Mouse (Mus musculus): Measurements from ENCODE around the gene Nupl1.

Nupl1 gene

DNA sequence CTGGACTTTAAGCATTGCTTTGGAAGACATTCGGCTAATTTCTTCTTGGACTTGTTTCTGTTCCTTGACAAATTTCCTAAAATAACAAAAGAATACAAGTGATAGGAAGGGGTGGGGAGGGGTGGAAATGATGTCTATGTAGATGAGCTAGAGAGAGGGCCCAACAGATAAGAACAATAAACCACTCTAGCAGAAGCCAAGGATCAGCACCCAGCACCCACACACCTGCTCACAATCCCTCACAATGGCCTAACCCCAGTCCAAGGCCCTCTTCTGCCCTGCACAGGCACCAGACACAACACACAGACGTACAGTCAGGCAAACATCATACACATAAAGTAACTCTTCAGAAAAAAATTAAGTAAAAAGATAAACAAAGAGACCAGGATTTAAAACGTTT is 12.7 kb downstream of the Nupl1 start:
- no peak for DNase-seq (ENCODE audit: low read depth, low spot score)

DNA sequence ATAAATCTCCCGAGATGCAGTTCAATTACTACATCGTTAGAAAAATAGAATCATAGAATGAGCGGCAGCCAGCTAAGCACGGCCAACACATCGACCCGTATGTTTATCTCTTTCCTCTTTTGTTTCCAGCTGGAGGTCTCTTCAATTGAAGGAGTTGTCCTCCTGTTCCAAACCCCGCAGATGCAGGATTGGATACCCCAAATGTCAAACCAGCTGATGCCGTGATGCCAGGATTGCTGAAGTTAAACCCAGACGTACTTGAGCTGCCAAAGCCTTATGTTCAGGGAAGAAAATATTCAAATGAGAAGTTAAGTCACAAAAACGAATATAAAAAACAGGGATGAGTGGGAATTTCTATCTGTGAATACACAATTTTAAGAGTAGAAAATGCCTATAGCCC is 31.3 kb downstream of the Nupl1 start:
- DNase-seq (ENCODE audit: low read depth, low spot score) = no peak

DNA sequence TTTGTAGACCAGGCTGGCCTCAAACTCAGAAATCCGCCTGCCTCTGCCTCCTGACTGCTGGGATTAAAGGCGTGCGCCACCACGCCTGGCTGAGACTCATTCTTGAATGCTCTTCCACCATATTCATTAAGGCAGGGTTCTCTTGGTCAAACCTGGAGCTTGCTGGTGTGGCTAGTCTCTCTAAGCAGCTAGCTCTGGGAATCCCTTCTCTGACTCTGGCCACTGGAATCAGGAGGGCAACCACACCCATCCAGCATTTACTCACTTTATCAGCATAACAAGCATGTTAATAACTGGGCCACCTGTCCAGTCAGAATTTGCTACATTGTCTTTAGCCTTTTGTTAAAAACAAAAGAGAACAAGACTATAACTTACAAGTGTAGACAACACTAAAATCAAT is 33.6 kb downstream of the Nupl1 start:
- DNase-seq (ENCODE audit: low read depth, low spot score) = peak; percentile 77

DNA sequence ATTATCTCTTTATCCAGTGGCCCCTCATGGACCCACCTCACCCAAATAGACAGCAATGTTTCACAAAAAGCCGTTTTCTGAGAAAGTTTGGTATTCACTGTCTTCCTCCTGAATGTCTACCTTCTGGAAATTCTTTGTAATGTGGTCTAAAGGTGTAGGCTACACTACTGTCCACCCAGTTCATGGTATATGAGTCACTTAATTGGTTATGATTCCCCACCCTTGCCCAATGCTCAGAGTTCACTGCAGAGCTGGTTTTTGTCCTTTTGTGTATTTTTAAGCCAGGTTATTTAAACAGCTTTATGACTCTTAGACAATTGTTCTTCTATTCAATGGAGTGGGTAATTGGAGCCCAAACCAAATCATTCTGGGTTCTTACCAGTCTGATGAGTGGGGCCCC is 35.1 kb downstream of the Nupl1 start:
- DNase-seq (ENCODE audit: low read depth, low spot score) = no peak

DNA sequence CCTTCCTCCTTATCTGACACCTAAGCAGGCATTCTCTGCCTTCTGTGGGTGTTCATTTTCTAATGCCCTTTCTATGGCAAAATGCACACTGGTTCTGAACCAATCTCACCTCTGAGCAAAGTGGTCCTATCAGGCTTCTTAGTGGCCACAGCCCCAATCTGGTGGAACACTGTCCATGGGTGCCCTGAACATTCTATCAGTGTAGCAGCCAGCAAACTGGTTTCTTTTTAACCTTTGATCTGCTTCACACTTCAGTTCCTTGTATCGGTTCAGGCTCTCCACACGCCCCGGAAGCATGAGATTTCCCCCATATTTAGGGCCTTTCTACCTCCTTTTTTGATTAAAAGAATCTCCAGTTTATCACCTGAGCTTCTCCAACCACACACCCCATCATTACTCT is 36.2 kb downstream of the Nupl1 start:
- no peak for DNase-seq (ENCODE audit: low read depth, low spot score)

DNA sequence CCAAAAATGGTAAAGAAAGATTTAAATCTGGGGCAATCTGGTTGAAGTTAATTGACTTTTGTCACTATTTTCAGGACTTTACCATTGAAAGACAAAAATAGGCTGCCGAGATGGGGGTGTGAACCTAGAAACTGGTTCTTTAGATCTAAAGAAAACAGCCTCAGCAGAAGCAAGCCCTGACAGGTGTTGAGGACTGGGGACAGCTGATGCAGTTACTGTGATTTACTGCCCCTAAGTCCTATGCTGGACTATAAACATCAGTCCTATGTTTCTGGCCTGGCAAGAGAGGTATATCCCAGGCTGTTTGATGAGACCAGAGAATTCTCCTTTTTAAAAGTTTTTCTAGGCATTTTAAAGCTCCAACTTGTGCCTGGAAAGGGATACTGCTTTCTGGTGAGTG is 37.2 kb downstream of the Nupl1 start:
- no peak for DNase-seq (ENCODE audit: low read depth, low spot score)

DNA sequence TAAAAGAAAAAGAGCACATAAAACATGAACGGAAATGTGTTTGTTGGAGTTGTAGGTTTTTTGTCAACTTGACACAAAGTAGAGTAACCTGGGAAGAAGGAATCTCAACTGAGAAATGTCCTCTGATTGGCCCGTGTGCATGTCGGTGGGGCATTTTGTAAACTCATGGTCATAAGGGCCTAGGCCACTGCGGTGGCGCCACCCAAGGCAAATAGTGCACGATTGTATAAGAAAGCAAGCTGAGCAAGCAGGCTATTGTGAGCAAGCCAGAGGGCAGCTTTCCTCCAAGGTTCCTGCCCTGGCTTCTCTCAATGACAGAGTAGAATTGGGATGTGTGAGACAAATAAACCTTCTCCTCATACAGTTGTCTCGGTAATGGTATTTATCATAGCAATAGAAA is 42.1 kb downstream of the Nupl1 start:
- DNase-seq (ENCODE audit: low read depth, low spot score) = no peak

DNA sequence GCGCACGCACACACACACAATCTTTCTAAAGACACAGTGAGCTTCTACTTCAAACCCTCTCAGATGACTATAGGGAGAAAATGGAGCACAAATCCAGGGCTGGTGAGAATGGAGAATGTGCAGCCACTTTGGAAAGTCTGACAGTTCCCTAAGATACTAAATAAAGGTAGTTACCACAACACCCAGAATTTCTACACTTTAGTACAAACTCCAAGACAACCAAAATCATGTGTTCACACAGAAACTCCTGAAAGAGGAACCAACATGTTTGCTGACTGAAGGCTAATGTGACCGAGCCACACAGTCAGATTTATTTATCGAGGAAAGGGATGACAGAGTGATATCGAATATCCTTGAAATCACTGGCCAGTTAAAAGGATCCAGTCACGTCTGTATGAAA is 46.2 kb downstream of the Nupl1 start:
- DNase-seq (ENCODE audit: low read depth, low spot score) = no peak

DNA sequence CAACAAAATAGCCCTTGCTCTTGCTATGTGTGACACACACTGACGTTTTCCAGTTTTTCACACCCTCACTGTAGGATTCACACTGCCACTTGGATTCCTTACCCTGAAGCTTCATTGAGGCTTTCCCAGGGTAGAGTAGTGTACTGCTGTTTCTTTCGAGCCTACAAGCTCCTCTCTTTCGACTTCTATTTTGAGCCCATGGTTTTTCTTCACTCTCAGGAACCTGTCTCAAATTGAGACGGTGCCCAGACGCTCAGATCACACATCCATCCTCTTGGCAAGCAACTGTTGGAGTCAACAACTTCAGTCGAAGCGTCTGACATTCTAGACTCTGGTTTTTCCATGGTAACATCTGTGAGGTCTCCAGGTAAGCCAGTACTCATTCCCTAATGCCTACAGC is 54.3 kb downstream of the Nupl1 start, which contains the start of gene Atp8a2:
Gene Atp8a2 (minus strand): TSS at position 296 of the 400 bp plus-strand sequence.
- DNase-seq (ENCODE audit: low read depth, low spot score) = no peak

DNA sequence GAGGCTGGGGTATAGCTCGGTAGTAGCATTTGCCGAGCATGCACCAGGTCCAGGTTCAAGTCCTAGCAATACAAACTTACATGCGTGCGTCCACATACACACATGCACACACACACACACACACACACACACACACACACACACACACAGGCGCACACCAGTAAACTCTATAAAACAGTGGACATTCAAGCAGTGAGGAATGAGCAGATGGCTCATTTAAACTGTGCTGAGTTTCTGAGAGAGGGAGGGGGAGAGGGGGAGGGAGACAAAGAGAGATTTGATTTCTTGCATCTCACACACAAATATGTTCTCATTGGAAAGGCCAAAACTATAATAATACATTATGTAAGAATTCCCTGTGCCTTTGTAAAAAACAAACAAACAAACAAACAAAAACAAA is 55.2 kb downstream of the Nupl1 start:
- no peak for DNase-seq (ENCODE audit: low read depth, low spot score)

DNA sequence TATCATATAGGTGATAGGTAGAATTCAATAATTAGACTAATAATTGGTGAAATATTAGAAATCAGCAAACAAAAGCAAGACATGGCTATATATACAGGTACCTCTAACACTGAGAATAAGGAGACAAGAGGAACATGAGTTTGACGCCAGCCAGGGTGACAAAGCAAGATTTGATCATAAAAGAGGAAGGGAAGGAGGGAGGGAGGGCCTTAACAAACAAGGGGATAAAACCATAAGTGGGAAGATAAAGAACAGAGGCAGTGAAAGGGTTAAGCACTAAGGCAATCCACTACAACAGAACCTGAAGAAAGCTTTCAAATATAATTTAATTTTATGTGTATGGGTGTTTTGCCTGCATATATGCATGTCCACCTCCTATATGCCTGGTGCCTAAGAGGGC is 56.6 kb downstream of the Nupl1 start:
- no peak for DNase-seq (ENCODE audit: low read depth, low spot score)

DNA sequence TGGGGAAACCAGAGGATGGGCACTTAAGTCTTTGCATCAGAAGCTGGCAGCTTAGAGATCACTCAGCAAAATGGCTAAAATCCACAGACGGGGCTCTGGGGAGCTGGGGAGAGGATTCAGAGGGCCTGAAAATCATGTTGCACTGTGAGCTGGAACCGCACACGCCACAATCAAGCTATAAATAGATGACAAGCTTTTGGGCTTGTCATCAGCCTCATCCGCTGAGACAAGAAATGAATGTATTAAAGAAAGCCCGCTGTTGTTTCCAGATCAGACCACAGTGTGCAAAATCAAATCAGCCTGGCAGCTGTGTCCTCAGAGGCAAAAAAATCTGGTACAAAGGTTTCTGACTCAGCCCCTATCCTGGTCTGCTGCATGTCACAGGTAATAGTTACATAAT is 61.5 kb downstream of the Nupl1 start:
- no peak for DNase-seq (ENCODE audit: low read depth, low spot score)

DNA sequence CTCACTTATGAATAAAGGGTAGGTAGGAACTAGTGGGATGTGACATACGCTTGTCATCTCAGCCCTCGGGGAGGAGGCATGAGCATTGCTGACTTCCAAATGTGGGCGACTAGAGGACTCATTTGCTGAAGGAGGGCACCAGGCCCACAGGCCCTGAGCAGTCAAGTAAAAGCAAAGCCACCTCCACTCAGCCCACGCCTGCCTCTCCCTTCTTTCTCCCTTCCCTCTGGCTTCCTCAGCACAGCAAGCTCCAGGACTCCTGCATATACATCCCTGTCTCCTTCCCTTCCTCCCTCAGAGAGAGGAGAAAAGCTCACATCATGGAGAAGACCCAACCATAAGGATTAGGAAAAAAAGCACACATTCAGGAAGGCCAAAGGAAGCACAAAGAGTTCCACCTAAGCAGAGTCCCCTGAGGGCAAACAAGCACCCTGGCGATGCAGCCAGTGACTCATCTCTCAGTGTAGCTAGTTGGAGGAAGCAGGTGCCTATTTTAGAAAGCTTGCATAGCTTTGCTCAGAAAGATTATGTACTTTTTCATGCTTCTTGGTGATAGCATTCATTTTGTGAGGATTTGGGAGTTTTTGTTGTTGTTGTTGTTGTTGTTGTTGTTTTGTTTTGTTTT is 62.9 kb downstream of the Nupl1 start:
- DNase-seq (ENCODE audit: low read depth, low spot score) = no peak

DNA sequence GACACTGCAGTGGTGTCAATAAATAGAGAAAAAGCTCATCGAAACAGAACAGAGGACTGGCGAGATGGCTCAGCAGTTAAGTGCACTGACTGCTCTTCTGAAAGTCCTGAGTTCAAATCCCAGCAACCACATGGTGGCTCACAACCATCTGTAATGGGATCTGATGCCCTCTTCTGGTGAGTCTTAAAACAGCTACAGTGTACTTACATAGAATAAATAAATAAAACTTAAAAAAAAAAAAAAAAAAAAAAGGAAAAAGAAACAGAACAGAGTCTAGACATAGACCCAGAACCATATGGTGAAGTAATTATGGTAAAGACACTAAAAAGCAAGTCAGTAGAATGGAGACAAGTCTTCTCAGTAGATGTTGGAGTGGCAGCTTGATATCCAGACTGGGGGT is 69.9 kb downstream of the Nupl1 start:
- no peak for DNase-seq (ENCODE audit: low read depth, low spot score)

DNA sequence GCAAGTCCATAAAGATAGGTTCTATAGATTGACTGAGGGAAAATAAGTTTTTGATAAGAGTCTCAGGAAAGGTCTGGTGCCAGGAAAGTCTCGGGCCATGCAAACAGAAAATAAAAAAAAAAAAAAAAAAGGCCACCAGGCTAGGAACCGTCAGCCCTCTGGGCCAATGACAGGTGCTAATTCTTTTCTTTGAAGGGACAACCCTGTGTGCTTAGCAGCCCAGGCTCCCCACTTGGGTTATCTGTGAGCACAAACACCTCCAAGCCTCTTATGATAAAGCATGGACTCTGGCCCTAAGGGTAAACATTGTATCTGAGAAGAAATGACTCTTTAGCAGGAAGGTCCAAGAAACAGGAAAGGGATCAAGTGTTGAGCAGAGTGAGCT is 72.7 kb downstream of the Nupl1 start:
- DNase-seq (ENCODE audit: low read depth, low spot score) = no peak

DNA sequence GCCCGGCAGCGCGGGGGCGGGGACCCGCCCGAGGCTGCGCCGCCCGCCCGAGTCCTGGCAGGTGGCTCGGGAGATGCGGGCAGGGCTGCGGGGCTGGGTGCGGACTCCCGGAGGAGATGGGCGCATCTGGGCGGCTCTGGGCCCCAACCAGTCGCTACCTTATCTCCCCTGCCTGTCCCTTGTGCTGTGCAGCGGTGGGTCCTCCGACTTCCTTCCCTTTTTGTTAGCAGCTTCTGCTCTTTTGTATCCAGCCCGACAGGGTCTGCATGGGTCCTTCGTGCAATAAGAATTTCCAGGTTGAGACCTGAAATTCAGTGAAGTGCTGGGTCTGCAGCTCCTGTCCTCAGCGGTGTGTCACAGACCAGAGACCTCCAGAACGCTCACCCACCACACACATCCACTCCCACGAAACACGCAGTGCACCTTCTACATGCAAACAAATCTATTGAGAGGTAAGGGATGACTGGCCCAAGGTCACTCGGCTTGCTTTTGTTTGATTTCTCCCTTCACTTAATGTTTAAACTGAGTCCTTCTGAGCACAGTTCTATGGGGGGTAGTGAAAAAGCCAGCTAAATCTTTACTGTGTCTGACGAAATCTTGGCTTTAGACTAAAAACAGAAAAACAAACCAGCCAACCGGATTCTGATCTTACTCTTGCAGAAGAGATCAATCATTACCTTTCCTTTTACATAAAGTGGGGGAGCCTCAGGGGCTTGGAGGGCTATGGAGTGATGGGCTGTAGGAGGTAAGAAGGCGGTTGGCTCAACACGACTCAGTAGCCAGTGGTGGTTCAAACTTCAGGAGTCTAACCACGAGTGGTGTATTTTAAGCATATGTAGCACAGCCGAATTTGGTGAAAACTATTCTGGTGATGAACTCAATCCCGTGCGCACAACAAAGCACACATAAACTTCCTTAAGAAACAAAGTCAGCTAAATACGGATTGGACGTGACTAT is 73.3 kb downstream of the Nupl1 start:
- peak; percentile 8 for DNase-seq (ENCODE audit: low read depth, low spot score)

DNA sequence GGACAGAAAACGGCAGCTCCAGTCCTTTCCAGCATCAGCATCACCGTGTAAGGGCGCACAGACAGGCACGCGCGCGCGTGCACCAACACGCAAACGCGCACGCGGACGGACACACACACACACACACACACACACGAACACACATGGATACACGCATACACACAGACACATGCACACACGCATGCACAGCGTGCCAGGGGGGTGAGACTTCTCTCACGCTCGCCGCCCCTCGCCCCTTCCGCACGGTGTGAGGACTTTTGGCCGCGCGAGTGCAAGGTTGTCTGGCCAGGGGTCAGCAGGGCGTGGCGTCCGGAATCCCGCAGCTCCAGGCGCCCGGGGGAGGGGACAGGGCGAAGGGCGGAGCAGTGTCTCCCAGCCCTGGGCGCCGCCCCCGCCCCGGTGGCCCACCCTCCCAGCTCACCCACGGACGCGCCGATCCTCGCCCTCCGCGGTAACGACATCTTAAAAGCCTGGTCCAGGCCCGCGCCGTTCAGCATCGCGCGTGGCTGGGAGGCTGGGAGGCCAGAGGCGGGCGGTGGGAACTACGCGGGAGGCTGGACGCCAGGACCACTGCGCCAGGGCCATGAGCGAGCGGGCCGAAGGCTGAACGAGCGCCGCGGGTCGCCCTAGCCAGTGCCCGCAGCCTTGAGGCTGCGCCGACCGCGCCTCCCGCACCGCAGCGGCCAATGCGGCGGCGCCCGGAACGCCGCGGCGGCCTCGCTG is 74.2 kb downstream of the Nupl1 start:
- DNase-seq (ENCODE audit: low read depth, low spot score) = peak; percentile 21

DNA sequence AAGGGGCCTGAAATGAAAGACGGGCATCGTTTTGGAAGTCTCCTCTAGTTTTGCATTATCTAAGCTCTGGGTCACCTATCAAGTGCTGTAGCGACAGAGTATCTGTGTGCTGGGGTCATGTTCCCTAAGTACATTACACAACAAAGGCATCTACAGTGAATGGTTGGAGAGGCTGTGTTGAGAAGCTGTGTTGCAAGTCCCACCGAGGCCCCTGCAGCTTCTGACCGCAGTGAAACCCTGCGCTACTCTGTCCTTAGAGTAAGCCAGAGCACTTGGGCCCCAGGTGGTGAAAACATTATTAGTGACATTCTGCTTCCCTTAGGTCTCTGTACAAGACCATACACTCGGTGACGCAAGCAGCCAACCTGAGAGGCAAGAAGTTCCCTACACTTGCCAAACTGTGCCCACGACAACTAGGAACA is 74.8 kb downstream of the Nupl1 start:
- peak; percentile 19 for DNase-seq (ENCODE audit: low read depth, low spot score)

DNA sequence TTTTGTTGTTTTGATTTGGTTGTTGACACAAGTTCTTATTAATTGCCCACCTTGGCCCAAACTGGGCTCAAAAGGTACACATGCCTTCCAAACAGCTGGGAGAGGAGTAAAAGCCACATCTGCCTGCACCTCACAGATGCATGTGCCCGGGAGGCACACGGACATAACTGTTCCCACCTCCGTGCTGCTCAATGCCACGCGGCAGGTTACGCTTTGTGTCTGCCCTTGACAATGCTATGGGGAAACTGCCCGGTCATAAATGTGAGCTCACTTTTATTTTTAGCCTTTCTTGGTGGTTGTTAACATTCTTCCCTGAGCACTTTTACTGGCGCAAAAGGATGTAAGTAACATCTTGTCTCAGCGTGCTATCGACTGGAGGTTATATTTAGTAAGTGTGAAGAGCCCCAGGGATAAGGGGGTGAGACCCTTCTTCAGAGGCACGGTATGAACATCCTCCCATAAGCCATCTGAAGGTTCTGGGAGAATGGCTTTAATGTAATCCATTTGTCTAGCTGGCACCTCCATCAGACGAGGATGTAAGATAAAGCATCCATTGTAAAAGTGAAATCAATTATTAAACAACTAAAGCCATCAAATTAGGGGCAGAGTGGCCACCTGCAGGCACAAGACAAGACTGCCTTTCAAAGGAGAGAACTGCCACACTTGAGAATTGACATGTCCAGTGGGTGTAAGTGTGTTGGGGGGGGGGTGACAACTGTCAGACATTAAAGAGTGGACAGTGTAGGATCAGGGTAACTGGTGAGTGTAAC is 78.8 kb downstream of the Nupl1 start:
- DNase-seq (ENCODE audit: low read depth, low spot score) = no peak

DNA sequence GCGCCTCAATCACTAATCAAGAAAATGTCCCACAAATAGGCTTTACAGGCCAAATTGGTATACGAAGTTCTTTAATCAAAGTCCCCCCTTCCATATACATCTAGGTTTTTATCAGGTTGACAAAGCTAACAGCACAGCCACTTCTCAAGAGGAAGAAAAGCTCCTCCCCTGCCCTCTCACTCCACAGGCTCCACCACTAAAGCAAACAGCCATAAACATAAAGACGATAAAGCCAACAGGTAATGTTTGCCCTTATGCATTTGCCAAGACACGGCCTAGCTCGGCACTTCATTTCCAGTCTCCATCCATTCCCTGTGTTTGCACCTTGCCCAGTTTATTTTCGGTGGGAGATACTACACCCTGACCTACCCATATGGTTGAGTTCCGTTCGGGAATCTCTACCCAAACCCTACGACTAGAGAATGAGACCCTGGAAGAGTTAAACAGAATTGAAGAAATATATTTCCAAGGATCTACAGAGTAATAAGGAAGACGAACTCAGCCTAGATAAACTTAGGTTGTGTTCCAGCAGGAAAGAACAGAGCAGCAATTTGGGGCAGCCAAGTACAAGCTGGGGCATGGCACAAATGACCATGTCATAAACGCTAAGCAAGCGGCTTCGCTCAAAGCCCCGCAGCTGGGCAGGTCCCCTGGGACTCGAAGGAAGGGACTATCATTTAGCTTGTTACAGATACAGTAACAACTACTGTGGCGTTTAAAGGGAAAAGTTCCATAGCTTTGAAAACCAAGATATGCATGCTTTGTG is 80.2 kb downstream of the Nupl1 start:
- no peak for DNase-seq (ENCODE audit: low read depth, low spot score)

DNA sequence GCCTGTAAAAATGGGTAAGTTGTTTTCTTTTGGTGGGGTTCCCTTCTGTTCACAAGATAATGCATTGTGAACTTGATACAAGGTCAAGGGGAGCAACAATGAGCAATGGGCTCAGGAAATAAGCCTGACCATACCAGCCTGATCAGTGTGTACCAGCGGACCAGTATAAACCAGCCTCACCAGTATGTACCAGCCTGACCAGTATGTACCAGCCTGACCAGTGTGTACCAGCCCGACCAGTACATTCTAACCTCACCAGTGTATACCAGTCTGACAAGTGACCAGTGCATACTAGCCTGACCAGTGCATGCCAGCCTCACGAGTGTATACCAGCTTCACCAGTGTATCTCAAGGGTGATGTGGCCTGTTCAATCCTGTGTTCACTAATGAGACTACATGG is 87.9 kb downstream of the Nupl1 start:
- no peak for DNase-seq (ENCODE audit: low read depth, low spot score)

All from ES-CJ7 (cell line).